Mouse (Mus musculus) midbrain, embryonic 13.5 days (tissue): ENCODE data around the gene Polr1d. TPM values are rescaled to one million over a fixed set of nuclear protein-coding genes. Genes with fewer than 3 reads are reported as not detected.

Experiments used
- ATAC-seq: fragments of 200-750 bp; cut with Nextera tagmentation; 2 replicates; pipeline ENCODE4 v1.8.0; 2017; ENCODE audit warnings: mild to moderate bottlenecking, moderate TSS enrichment, moderate library complexity
- H3K27ac ChIP-seq: fragments of 300-500 bp; sonication (generic); 2 replicates; pipeline ENCODE4 v1.5.1; 2015; ENCODE audit warnings: inconsistent platforms, mild to moderate bottlenecking, moderate library complexity
- H3K27me3 ChIP-seq: fragments of 300-500 bp; sonication (generic); 2 replicates; pipeline ENCODE4 v1.6.1; 2015; ENCODE audit warnings: mild to moderate bottlenecking, inconsistent platforms
- H3K36me3 ChIP-seq: fragments of 300-500 bp; sonication (generic); 2 replicates; pipeline ENCODE4 v1.6.1; 2015; ENCODE audit warnings: mild to moderate bottlenecking, inconsistent platforms
- H3K4me1 ChIP-seq: fragments of 300-500 bp; sonication (generic); replicated peaks from 2 replicates; pipeline ENCODE4 v1.6.1; 2015; ENCODE audit warnings: inconsistent platforms
- H3K4me2 ChIP-seq: fragments of 300-500 bp; sonication (generic); replicated peaks from 2 replicates; pipeline ENCODE4 v1.6.1; 2015; ENCODE audit warnings: moderate library complexity, mild to moderate bottlenecking, inconsistent platforms
- H3K4me3 ChIP-seq: fragments of 300-500 bp; sonication (generic); replicated peaks from 2 replicates; pipeline ENCODE4 v1.5.1; 2015; ENCODE audit warnings: mild to moderate bottlenecking, inconsistent platforms
- H3K9ac ChIP-seq: fragments of 300-500 bp; sonication (generic); replicated peaks from 2 replicates; pipeline ENCODE4 v1.6.1; 2015; ENCODE audit warnings: mild to moderate bottlenecking, inconsistent platforms
- H3K9me3 ChIP-seq: fragments of 300-500 bp; sonication (generic); 2 replicates; pipeline ENCODE4 v1.6.1; 2016; ENCODE audit warnings: mild to moderate bottlenecking, inconsistent platforms
- WGBS: fragments of 180-500 bp; shearing (Covaris S2); methylation state at CpG from one replicate; pipeline ENCODE4 v1.1.7; 2015; 5-methylcytosine and 5-hydroxymethylcytosine counted together
- polyA plus RNA-seq: library from polyadenylated mRNA; unstranded; fragments of >200 nt; fragmentation: Nextera tagmentation; extraction: Ambion mirVana; gene quantifications from 2 replicates; pipeline ENCODE4 v1.2.1, GENCODE M21; 2015

Gene Polr1d
- polyA plus RNA-seq, 1 experiment from 2014 or later, result 103 TPM

DNA sequence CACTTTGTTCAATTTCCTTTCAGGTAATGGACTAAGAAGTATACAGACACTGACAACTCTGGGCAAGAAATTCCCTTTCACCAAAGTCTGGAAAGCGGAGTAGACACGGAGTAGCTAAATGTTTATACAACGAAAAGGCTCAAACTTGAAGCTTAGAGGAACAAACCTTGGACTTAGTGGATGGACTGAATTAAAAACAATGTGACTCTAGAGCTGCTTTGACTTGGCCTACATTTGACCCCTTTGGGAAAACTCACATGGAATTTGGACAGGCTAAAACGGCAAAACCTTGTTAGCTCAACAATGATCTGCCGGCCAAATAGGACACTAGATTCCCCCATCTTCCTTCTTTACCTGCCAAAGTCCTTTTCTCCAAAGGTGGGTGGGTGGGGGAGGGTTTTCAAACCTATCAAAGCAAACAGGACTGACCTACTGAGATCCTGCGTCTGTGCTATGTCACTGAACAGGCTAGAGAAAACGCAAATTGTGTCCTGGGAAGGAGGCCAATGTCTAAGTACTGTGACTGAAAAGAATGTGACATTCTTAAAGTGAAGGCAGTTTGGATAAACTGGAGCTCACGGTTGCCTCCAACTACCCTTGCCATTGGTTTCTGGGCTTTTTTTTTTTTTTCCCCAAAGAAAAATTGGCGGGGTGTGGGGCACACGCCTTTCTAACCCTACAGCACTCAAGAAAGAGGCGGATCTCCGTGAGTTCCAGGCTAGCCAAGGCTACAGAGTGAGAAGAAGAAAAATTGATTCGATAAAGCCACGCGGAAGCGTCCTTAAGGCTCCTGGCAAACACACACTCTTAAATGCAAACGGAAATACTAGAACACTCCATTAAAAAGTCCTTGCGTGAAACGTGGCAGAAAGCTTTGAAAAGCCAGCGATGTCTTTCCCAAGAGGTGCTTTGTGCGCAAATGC lies 1.5 kb upstream of the Polr1d start:
- no peak for ATAC-seq
- Histone ChIP-seq H3K4me2 (peak overlapping the region; percentile 90), H3K9me3 (no peaks in the 10 kb centered on the region), H3K4me1 (peaks cover 22% of the 10 kb centered on the region), H3K27me3 (peaks cover 10% of the 10 kb centered on the region; the same call in 1 of the 2 replicates), H3K4me3 (peak overlapping the region; percentile 79), H3K27ac (no peak overlapping the region), H3K36me3 (no peaks in the 10 kb centered on the region), H3K9ac (peak overlapping the region; percentile 74)
- WGBS, result 19% methylated on average over 21 of the region's 21 CpGs

DNA sequence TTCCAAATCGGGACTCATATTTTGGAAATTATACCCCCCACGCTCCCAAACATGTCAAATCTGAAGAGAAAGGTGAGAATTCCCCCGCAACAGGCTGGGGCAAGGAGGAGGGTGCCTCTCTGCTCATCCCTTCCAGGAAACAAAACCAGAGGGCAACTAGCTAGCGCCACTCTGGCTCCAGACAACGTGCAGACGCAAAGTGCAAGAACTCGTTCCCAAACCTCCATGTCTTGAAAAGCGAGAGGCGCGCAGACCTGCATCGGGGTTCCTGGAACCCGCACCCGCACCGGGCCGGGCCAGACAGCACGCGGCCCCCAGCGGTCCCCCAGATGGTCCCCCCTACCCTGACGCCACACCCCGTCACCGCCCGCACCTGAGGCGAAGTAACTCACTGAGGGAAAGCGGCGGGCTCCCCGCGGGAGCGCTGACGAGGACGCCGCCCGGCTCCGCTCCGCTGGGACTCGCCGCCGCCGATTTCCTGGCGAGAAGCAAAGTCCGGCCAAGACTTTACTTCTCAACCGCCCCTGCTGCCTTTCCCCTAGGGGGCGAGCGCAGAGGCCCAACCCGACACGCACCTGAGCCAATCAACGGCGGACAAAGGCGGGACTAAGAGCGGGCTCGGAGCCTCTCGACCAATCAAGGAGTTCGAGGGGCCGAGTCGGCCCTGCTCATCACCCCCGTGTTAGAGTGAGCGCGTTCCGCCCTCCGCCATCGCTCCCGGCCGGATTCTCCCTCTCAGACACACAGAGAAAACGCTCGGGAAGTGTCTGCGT lies 638 bp upstream of the Polr1d start, which contains the start of gene Lnx2:
Gene Lnx2 (minus strand): TSS at position 561 of the 773 bp plus-strand sequence.
- Histone ChIP-seq H3K9ac (peak within 1 kb of the TSS; percentile 78), H3K36me3 (no peaks in the 10 kb centered on the region), H3K4me1 (peaks cover 22% of the 10 kb centered on the region), H3K27ac (peak within 1 kb of the TSS; percentile 90), H3K27me3 (peaks cover 10% of the 10 kb centered on the region; the same call in 1 of the 2 replicates), H3K9me3 (no peaks in the 10 kb centered on the region), H3K4me2 (peak within 1 kb of the TSS; percentile 90), H3K4me3 (peak within 1 kb of the TSS; percentile 79)
- peak; percentile 99 for ATAC-seq
- under 1% methylated on average over 65 of the region's 65 CpGs for WGBS

- Histone ChIP-seq H3K27me3 (peaks cover 10% of the 10 kb centered on the region; the same call in 1 of the 2 replicates), H3K4me1 (peaks cover 22% of the 10 kb centered on the region), H3K36me3 (no peaks in the 10 kb centered on the region), H3K4me3 (peak overlapping the region; percentile 79), H3K9me3 (no peaks in the 10 kb centered on the region), H3K4me2 (peak overlapping the region; percentile 90), H3K27ac (peak overlapping the region; percentile 90), H3K9ac (peak overlapping the region; percentile 78)
- under 1% methylated on average over 57 of the region's 57 CpGs for WGBS
- ATAC-seq, result peak; percentile 68
These were observed 620 bp downstream of the Polr1d start for GRCm38 (mm10) chr5:147077305-147078034.

GRCm38 (mm10) chr5:147078110-147078900 lies 1.5 kb downstream of the Polr1d start:
- WGBS, result 57% methylated on average over 11 of the region's 11 CpGs
- no peak for ATAC-seq
- peaks cover 10% of the 10 kb centered on the region; the same call in 1 of the 2 replicates for H3K27me3 ChIP-seq
- no peaks in the 10 kb centered on the region for H3K9me3 ChIP-seq
- H3K4me2 ChIP-seq, result peak overlapping the region; percentile 90
- peak overlapping the region; percentile 79 for H3K4me3 ChIP-seq
- no peak overlapping the region for H3K27ac ChIP-seq
- H3K4me1 ChIP-seq, result peaks cover 22% of the 10 kb centered on the region
- peak overlapping the region; percentile 78 for H3K9ac ChIP-seq
- H3K36me3 ChIP-seq, result no peaks in the 10 kb centered on the region

GRCm38 (mm10) chr5:147085201-147085894 lies 8.5 kb downstream of the Polr1d start:
- Histone ChIP-seq H3K27me3 (no peaks in the 10 kb centered on the region), H3K4me3 (no peak overlapping the region), H3K27ac (no peak overlapping the region), H3K36me3 (0 out of 2 replicates have a peak, but pooled peaks cover 8% of the 10 kb centered on the region), H3K4me1 (no peaks in the 10 kb centered on the region), H3K9ac (no peak overlapping the region), H3K9me3 (no peaks in the 10 kb centered on the region), H3K4me2 (no peak overlapping the region)
- no peak for ATAC-seq
- WGBS, result 85% methylated on average over 9 of the region's 9 CpGs

DNA sequence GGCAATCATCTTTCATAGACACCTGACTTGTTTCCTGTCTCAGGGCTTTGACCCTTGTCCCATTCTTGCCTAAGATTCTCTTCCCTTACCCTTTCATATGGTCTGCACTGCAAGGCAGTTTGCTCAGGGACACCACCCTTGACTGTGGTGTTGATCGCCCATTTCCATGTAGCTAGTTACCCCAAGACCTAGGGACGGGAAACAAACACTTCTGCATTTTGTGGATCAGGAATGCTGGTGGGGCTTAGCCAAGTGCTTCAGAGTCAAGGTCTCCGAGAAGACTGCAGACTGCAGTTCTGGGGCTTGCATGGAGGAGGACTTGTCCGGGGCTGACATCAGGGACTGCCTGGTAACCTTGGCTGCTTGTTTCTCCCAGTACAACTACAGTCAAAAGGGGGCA lies 10.0 kb downstream of the Polr1d start:
- H3K36me3 ChIP-seq, result 0 out of 2 replicates have a peak, but pooled peaks cover 8% of the 10 kb centered on the region
- no peak overlapping the region for H3K27ac ChIP-seq
- no peak for ATAC-seq
- H3K9me3 ChIP-seq, result no peaks in the 10 kb centered on the region
- H3K9ac ChIP-seq, result no peak overlapping the region
- no peaks in the 10 kb centered on the region for H3K4me1 ChIP-seq
- H3K4me3 ChIP-seq, result no peak overlapping the region
- H3K27me3 ChIP-seq, result no peaks in the 10 kb centered on the region
- no peak overlapping the region for H3K4me2 ChIP-seq
- WGBS, result 86% methylated on average over 4 of the region's 4 CpGs

DNA sequence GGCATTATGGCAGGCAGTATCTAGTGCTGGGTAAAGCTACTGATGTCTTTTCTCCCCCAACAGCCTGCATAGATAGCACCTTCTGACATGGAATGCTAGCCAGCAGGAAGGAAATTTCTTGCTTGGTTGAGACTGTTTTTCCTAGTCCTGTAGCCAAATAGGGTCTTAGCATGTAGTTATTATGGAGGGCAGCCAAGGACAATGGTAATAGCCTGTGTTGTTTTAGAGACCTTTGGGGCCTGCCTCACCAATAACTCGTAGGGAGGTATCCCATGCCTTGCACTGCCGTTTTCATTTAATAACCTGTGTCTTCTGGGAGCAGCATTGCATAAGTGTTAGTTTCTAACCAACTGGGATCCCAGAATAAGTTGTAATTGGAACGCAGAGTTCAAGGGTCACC lies 13.0 kb downstream of the Polr1d start:
- Histone ChIP-seq H3K9ac (no peak overlapping the region), H3K27ac (no peak overlapping the region), H3K4me2 (no peak overlapping the region), H3K4me1 (no peaks in the 10 kb centered on the region), H3K27me3 (no peaks in the 10 kb centered on the region), H3K4me3 (no peak overlapping the region), H3K9me3 (no peaks in the 10 kb centered on the region), H3K36me3 (0 out of 2 replicates have a peak, but pooled peaks cover 8% of the 10 kb centered on the region)
- WGBS, result 87% methylated on average over 3 of the region's 3 CpGs
- ATAC-seq, result no peak

- H3K4me1 ChIP-seq, result no peaks in the 10 kb centered on the region
- H3K27ac ChIP-seq, result no peak overlapping the region
- H3K9me3 ChIP-seq, result no peaks in the 10 kb centered on the region
- no peaks in the 10 kb centered on the region for H3K27me3 ChIP-seq
- H3K9ac ChIP-seq, result no peak overlapping the region
- H3K36me3 ChIP-seq, result peaks cover 9% of the 10 kb centered on the region; the same call in 1 of the 2 replicates
- no peak overlapping the region for H3K4me3 ChIP-seq
- H3K4me2 ChIP-seq, result no peak overlapping the region
- 87% methylated on average over 11 of the region's 11 CpGs for WGBS
- ATAC-seq, result no peak
These were observed 13.6 kb downstream of the Polr1d start for GRCm38 (mm10) chr5:147090256-147090963.

GRCm38 (mm10) chr5:147092448-147092847 lies 15.6 kb downstream of the Polr1d start:
- 92% methylated on average over 7 of the region's 7 CpGs for WGBS
- Histone ChIP-seq H3K9ac (no peak overlapping the region), H3K27ac (no peak overlapping the region), H3K36me3 (peaks cover 12% of the 10 kb centered on the region; the same call in 1 of the 2 replicates), H3K4me2 (no peak overlapping the region), H3K9me3 (no peaks in the 10 kb centered on the region), H3K4me3 (no peak overlapping the region), H3K27me3 (no peaks in the 10 kb centered on the region), H3K4me1 (no peaks in the 10 kb centered on the region)
- no peak for ATAC-seq

DNA sequence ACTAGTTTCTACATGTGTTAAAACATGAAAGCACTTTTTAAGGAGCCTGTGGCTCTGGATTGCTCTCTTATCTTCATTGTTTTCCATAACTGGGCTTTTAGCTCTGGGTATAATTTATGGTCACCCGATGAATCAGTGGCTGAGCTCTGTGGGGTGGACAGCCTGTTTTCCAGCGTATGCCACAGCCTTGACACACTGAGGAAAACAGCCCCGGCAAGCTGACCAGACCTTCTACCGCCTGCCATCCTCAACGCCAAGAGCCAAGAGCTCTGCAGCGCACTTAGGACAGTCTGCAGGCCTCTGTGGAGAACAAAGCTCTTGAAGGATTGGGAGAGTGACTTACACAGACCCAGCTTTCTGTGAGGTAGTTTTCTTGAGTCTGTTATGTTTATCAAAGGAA lies 17.4 kb downstream of the Polr1d start:
- H3K27me3 ChIP-seq, result no peaks in the 10 kb centered on the region
- no peak for ATAC-seq
- no peak overlapping the region for H3K27ac ChIP-seq
- no peak overlapping the region for H3K9ac ChIP-seq
- H3K9me3 ChIP-seq, result no peaks in the 10 kb centered on the region
- WGBS, result 92% methylated on average over 6 of the region's 6 CpGs
- H3K36me3 ChIP-seq, result peaks cover 16% of the 10 kb centered on the region
- no peak overlapping the region for H3K4me3 ChIP-seq
- no peak overlapping the region for H3K4me2 ChIP-seq
- no peaks in the 10 kb centered on the region for H3K4me1 ChIP-seq
